Mouse (Mus musculus) forebrain, embryonic 16.5 days (tissue): ENCODE results near the gene Slc38a10. TPM values are rescaled to one million over a fixed set of nuclear protein-coding genes. Genes with fewer than 3 reads are reported as not detected.

Experiments used
- ATAC-seq: fragments of 200-750 bp; cut with Nextera tagmentation; 2 replicates; pipeline ENCODE4 v1.8.0; 2017; ENCODE audit warnings: mild to moderate bottlenecking, moderate library complexity
- H3K27ac ChIP-seq: fragments of 300-500 bp; sonication (generic); 2 replicates; pipeline ENCODE4 v1.5.1; 2014; ENCODE audit warnings: low read length, control low read depth
- H3K27me3 ChIP-seq: fragments of 300-500 bp; sonication (generic); replicated peaks from 2 replicates; pipeline ENCODE4 v1.6.1; 2014; ENCODE audit warnings: low read length; ENCODE audit not compliant: control insufficient read depth, insufficient read depth
- H3K36me3 ChIP-seq: fragments of 300-500 bp; sonication (generic); 2 replicates; pipeline ENCODE4 v1.6.1; 2014; ENCODE audit not compliant: control insufficient read depth, insufficient read depth
- H3K4me1 ChIP-seq: fragments of 300-500 bp; sonication (generic); replicated peaks from 2 replicates; pipeline ENCODE4 v1.6.1; 2014; ENCODE audit warnings: low read length; ENCODE audit not compliant: control insufficient read depth, insufficient read depth
- H3K4me2 ChIP-seq: fragments of 300-500 bp; sonication (generic); 2 replicates; pipeline ENCODE4 v1.6.1; 2014; ENCODE audit warnings: mild to moderate bottlenecking, low read length, control low read depth
- H3K4me3 ChIP-seq: fragments of 300-500 bp; sonication (generic); replicated peaks from 2 replicates; pipeline ENCODE4 v1.5.1; 2014; ENCODE audit warnings: mild to moderate bottlenecking, low read length, control low read depth
- H3K9ac ChIP-seq: fragments of 300-500 bp; sonication (generic); replicated peaks from 2 replicates; pipeline ENCODE4 v1.6.1; 2014; ENCODE audit warnings: low read depth, low read length, control low read depth
- H3K9me3 ChIP-seq: fragments of 300-500 bp; sonication (generic); 2 replicates; pipeline ENCODE4 v1.6.1; 2016; ENCODE audit warnings: low read length; ENCODE audit not compliant: control insufficient read depth
- WGBS: fragments of 180-500 bp; shearing (Covaris S2); extraction: QIAGEN DNeasy Blood & Tissue Kit; methylation state at CpG from one replicate; pipeline ENCODE4 v1.1.7; 2014; 5-methylcytosine and 5-hydroxymethylcytosine counted together
- polyA plus RNA-seq: library from polyadenylated mRNA; unstranded; fragments of >200 nt; fragmentation: Nextera tagmentation; extraction: Ambion mirVana; gene quantifications from 2 replicates; pipeline ENCODE4 v1.2.1, GENCODE M21; 2015

Gene Slc38a10
- polyA plus RNA-seq, 1 experiment from 2014 or later: 110 TPM

- no peak for ATAC-seq
Observed at GRCm38 (mm10) chr11:120134847-120135530, 16.2 kb downstream of the Slc38a10 start.

GRCm38 (mm10) chr11:120134148-120134547 is 17.0 kb downstream of the Slc38a10 start:
- WGBS: 97% methylated on average over 5 of the region's 5 CpGs
- H3K4me3 ChIP-seq: no peak overlapping the region
- no peak overlapping the region for H3K4me2 ChIP-seq
- H3K9me3 ChIP-seq: no peaks in the 10 kb centered on the region
- H3K36me3 ChIP-seq: no peaks in the 10 kb centered on the region
- H3K27ac ChIP-seq: no peak overlapping the region
- H3K27me3 ChIP-seq: no peaks in the 10 kb centered on the region
- H3K9ac ChIP-seq: no peak overlapping the region
- H3K4me1 ChIP-seq: peaks cover 8% of the 10 kb centered on the region
- no peak for ATAC-seq

More at GRCm38 (mm10) chr11:120134847-120135530, 16.2 kb downstream of the Slc38a10 start:
- Histone ChIP-seq H3K4me1 (peaks cover 8% of the 10 kb centered on the region), H3K27me3 (no peaks in the 10 kb centered on the region), H3K27ac (no peak overlapping the region), H3K4me3 (no peak overlapping the region), H3K4me2 (no peak overlapping the region), H3K9ac (no peak overlapping the region), H3K9me3 (no peaks in the 10 kb centered on the region), H3K36me3 (no peaks in the 10 kb centered on the region)
- 94% methylated on average over 9 of the region's 9 CpGs for WGBS

GRCm38 (mm10) chr11:120129281-120129680 is 21.9 kb downstream of the Slc38a10 start:
- WGBS: 76% methylated on average over 7 of the region's 7 CpGs
- no peak overlapping the region for H3K4me3 ChIP-seq
- no peak for ATAC-seq
- H3K4me1 ChIP-seq: no peaks in the 10 kb centered on the region
- no peak overlapping the region for H3K9ac ChIP-seq
- H3K9me3 ChIP-seq: no peaks in the 10 kb centered on the region
- no peak overlapping the region for H3K4me2 ChIP-seq
- H3K36me3 ChIP-seq: no peaks in the 10 kb centered on the region; the same call in 1 of the 2 replicates
- H3K27me3 ChIP-seq: no peaks in the 10 kb centered on the region
- no peak overlapping the region for H3K27ac ChIP-seq

- Histone ChIP-seq H3K27me3 (no peaks in the 10 kb centered on the region), H3K4me3 (no peak overlapping the region), H3K4me1 (no peaks in the 10 kb centered on the region; the same call in 1 of the 2 replicates), H3K9me3 (no peaks in the 10 kb centered on the region), H3K9ac (no peak overlapping the region), H3K27ac (no peak overlapping the region), H3K36me3 (no peaks in the 10 kb centered on the region; the same call in 1 of the 2 replicates), H3K4me2 (no peak overlapping the region)
- ATAC-seq: no peak
- 90% methylated on average over 2 of the region's 2 CpGs for WGBS
Observed at GRCm38 (mm10) chr11:120126845-120127244, 24.3 kb downstream of the Slc38a10 start.

GRCm38 (mm10) chr11:120122126-120122525 is 29.0 kb downstream of the Slc38a10 start:
- no peak for ATAC-seq
- no peaks in the 10 kb centered on the region for H3K9me3 ChIP-seq
- H3K27me3 ChIP-seq: no peaks in the 10 kb centered on the region
- no peaks in the 10 kb centered on the region; the same call in 1 of the 2 replicates for H3K36me3 ChIP-seq
- H3K27ac ChIP-seq: no peak overlapping the region
- WGBS: 78% methylated on average over 12 of the region's 12 CpGs
- H3K4me2 ChIP-seq: no peak overlapping the region
- H3K4me1 ChIP-seq: peaks cover 6% of the 10 kb centered on the region
- no peak overlapping the region for H3K4me3 ChIP-seq
- H3K9ac ChIP-seq: no peak overlapping the region

GRCm38 (mm10) chr11:120120642-120121420 is 30.3 kb downstream of the Slc38a10 start:
- Histone ChIP-seq H3K27ac (no peak overlapping the region), H3K27me3 (no peaks in the 10 kb centered on the region), H3K4me1 (peaks cover 6% of the 10 kb centered on the region), H3K9me3 (no peaks in the 10 kb centered on the region), H3K36me3 (no peaks in the 10 kb centered on the region), H3K9ac (no peak overlapping the region), H3K4me2 (no peak overlapping the region), H3K4me3 (no peak overlapping the region)
- no peak for ATAC-seq
- WGBS: 80% methylated on average over 17 of the region's 17 CpGs

- Histone ChIP-seq H3K27ac (no peak overlapping the region), H3K27me3 (no peaks in the 10 kb centered on the region), H3K9me3 (no peaks in the 10 kb centered on the region), H3K36me3 (no peaks in the 10 kb centered on the region), H3K4me1 (peaks cover 6% of the 10 kb centered on the region), H3K4me3 (no peak overlapping the region), H3K4me2 (no peak overlapping the region), H3K9ac (no peak overlapping the region)
- WGBS: 69% methylated on average over 10 of the region's 10 CpGs
- ATAC-seq: no peak
Observed at GRCm38 (mm10) chr11:120119936-120120541, 31.1 kb downstream of the Slc38a10 start.

- Histone ChIP-seq H3K9me3 (no peaks in the 10 kb centered on the region), H3K27ac (no peak overlapping the region), H3K9ac (no peak overlapping the region), H3K4me1 (peaks cover 6% of the 10 kb centered on the region), H3K27me3 (no peaks in the 10 kb centered on the region), H3K36me3 (no peaks in the 10 kb centered on the region), H3K4me3 (no peak overlapping the region), H3K4me2 (no peak overlapping the region)
- ATAC-seq: no peak
- 91% methylated on average over 7 of the region's 7 CpGs for WGBS
Observed at GRCm38 (mm10) chr11:120119108-120119507, 32.0 kb downstream of the Slc38a10 start.

GRCm38 (mm10) chr11:120117626-120118025 is 33.5 kb downstream of the Slc38a10 start:
- peaks cover 6% of the 10 kb centered on the region for H3K4me1 ChIP-seq
- no peak overlapping the region for H3K4me2 ChIP-seq
- ATAC-seq: no peak
- no peak overlapping the region for H3K27ac ChIP-seq
- no peak overlapping the region for H3K9ac ChIP-seq
- no peak overlapping the region for H3K4me3 ChIP-seq
- H3K27me3 ChIP-seq: no peaks in the 10 kb centered on the region
- WGBS: 83% methylated on average over 2 of the region's 2 CpGs
- H3K36me3 ChIP-seq: no peaks in the 10 kb centered on the region
- no peaks in the 10 kb centered on the region for H3K9me3 ChIP-seq
